Mouse (Mus musculus): ENCODE measurements at regions not wholly inside any gene's neighbourhood (a gene's known extent, or its start where the extent isn't known, plus 50 kb on each side); places are given as distances from the start of the nearest gene placed in this dataset.

DNA sequence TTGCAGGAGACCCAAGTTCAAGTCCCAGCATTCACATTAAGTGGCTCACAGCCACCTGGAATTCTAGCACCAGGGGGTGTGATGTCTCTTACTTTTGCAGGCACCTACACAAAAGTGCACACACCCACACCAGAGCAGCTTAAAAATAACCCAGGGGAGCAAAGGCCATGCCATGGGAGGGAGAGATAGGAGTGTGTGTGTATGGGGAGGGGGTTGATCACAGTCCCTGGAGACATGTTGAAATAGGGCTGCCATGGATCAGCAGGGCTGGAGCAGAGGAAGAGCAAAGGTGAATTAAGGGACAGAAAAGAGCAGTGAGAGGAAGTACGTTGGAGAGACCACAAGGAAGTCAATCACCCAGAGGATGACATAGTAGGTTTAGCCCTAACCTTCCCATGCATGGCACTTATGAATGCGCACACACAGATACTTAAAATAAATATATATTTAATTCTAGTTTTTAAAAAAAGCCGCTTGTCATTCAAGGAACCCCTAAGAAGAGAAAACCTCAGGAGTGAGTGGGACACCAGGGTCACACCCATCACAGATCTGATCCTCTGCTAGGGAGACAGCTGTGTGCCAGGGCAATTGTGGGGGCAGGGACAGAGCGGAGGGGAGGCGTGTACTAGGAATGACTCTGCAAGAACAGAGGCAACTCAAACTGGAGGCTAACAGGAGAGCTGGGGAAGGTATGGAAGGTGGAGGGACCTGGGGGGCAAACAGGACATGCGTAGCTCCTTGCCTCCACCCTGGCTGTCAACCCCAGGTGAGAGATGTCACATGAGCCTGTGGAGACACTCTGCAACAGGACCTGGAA lies 189.5 kb upstream of the Rybp start:
- no peak for DNase-seq (ENCODE audit: low spot score in 2 of 2)

DNA sequence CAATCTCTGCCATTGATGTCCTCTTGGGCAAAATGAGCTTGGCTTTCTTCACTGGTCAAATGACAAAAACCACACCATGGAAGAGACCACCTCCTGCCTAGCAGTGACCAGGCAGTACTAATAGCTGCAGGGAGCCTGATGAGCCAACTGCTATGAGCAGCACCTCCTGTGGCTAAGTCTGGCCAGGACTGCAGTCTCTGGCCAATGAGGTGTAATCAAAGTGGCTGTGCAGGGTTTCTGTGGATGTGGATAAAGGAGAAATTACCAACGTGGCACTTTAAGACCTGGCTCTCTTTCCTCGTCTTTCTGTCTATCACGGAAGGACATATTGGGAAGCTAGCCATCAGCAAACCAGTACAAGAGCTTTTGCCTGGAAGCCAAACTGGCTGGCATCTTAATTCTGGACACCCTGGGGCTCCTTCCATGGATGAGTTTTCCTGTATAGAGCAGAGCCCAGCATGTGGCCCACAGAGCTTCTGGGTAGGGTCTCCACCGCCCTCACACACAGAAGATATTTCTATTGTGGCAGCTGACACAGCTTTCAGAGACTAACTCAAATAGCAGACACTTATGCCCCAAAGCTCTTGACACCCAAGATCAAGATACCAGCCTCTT lies 188.2 kb upstream of the Rybp start:
- no peak for DNase-seq (ENCODE audit: low spot score in 2 of 2)

- no peak for DNase-seq (ENCODE audit: low spot score in 2 of 2)
These were observed 187.0 kb upstream of the Rybp start for GRCm38 (mm10) chr6:100474326-100474725.

DNA sequence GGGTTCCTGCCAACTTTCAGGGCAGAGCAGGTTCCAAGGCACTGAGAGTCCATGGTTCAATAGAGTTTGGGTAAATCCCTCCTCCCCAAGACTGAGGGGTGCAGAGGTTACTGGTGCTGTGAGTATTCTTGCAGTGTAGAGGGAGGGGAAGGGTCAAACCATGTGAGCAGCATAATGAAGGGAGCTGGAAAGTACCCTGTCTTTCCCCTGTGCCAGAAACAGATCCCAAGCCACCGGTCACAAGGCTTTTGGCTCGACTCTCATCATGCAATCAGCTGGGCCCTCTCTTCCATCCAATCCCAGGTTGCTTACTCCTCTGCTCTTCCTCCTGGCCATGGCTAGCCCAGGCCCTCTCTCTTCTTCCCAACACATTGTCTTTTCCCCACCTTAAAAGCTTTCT lies 182.8 kb upstream of the Rybp start:
- DNase-seq (ENCODE audit: low spot score in 2 of 2) = no peak

- DNase-seq (ENCODE audit: low spot score in 2 of 2) = no peak
These were observed 175.5 kb upstream of the Rybp start for GRCm38 (mm10) chr6:100462757-100463156.

- DNase-seq (ENCODE audit: low spot score in 2 of 2) = no peak
These were observed 166.1 kb upstream of the Rybp start for GRCm38 (mm10) chr6:100453401-100453800.

GRCm38 (mm10) chr6:100452097-100453002 lies 165.1 kb upstream of the Rybp start:
- DNase-seq (ENCODE audit: low spot score in 2 of 2) = no peak

DNA sequence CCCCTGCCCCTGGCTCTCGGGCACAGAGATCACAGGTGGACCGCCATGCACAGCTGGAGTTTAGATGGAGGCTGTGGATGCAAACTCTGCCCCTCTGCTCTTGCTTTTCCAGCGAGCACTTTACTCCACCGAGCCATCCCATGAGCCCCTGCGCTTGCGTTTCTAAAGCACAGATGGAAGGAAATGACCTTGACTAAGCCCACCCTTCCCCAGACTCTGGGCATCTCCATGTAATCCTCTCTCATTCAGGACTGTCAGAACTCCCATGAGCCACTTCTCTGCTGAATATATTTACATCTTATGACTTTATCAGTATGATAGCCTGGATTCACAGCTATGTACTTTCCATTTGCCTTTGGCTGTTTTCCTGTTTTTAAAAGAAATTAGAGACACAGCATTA lies 162.8 kb upstream of the Rybp start:
- no peak for DNase-seq (ENCODE audit: low spot score in 2 of 2)

DNA sequence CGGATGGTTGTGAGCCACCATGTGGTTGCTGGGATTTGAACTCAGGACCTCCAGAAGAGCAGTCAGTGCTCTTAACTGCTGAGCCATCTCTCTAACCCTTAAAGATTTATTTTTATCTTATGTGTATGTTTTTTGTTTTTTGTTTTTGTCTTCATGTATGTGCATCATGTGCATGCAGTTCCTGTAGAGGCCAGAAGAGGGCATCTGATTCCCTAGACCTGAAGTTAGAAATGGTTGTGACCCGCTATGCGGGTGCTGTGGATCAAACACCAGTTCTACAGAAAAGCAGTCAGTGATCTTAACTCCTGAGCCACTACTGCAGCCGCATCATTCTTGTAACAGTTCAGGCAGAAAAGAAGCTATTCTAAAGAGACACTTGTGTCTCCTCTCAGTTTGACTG lies 161.8 kb upstream of the Rybp start:
- no peak for DNase-seq (ENCODE audit: low spot score in 2 of 2)

- DNase-seq (ENCODE audit: low spot score in 2 of 2) = no peak
These were observed 159.9 kb upstream of the Rybp start for GRCm38 (mm10) chr6:100447211-100447610.

DNA sequence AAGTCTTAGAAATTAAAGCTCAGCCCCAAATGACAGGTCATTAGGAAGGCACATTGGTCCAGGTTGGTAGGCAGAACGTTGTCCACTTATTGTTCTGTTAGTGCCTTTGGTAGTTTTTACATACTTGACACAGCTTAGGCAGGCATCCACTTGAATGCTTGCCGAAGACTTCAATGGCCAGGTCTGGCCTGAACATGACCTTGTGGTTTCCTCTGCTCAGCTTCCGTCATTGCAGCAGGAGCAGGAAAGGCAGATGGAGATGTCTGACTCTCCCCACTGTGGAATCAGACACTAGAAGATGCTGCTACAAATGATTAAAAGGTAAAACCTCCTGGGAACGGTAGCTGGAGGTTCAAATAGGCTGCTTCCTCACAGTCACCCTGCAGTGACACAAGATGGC lies 159.5 kb upstream of the Rybp start:
- DNase-seq (ENCODE audit: low spot score in 2 of 2) = no peak

DNA sequence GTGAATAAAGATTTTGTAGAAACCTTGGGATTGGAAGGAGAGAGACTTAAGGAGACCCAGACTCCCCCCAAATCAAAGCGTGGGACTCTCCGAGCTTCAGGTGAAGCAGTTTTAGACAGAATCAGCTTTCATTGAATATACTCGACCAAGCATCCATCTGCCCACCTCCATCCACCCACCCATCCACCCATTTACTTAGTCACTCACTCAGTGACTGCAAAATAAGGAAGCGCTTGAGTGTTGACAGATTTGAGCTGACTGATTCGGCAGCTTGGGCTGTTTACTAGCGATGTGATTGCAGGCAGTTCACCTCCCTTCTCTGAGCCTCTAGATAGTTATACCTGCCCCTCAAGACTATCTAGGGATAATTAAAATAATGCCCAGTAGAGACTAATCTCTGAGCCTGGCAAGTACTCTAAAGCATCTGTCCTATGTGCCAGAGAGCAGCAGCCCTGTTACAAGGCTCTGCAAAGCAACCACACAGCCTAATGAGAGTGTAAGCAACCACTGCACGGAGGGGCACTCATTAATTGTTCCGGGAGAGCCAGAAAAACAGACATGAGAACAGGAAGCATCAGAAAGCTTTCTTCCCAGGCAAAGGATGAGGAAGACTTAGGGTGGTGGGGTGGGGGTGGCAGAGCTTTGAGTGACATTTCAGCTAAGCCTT lies 151.9 kb upstream of the Rybp start:
- no peak for DNase-seq (ENCODE audit: low spot score in 2 of 2)

GRCm38 (mm10) chr6:100438511-100438991 lies 151.3 kb upstream of the Rybp start:
- DNase-seq (ENCODE audit: low spot score in 2 of 2) = no peak

- no peak for DNase-seq (ENCODE audit: low spot score in 2 of 2)
These were observed 150.7 kb upstream of the Rybp start for GRCm38 (mm10) chr6:100437980-100438379.

DNA sequence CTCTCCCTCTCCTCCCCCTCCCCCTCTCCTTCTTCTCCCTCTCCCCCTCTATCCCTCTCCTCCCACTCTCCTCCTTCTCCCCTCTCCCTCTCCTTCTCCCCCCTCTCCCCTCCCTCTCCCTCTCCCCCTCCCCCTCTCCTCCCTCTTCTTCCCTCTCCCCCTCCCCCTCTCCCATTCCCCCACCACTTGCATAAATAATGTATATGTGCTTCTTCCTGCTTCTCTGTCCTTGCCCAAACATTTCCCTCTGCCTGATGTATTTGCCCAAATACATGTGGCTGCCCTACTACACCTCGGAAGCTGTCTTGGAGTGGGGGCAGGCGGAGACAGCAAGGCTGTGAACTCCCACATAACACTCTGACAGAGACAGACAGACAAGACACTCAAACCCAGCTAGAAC lies 149.2 kb upstream of the Rybp start:
- no peak for DNase-seq (ENCODE audit: low spot score in 2 of 2)

- no peak for DNase-seq (ENCODE audit: low spot score in 2 of 2)
These were observed 147.9 kb upstream of the Rybp start for GRCm38 (mm10) chr6:100435222-100435621.

DNA sequence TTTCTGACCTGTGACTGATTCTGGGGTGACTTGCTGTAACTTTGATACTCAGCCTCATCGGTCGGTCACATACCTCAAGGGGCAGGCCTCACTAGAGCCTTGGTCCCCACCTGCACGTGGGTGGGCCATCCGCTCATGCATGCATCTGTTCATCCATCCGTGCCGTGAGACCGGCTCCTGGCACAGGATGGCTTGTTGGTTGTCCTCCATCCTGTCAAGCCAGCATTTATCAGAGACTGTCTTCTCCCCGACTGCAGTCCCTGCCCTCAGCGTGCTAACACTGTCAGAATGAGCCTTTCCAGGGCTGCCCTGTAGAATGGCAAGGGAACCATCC lies 146.2 kb upstream of the Rybp start:
- DNase-seq (ENCODE audit: low spot score in 2 of 2) = no peak

DNA sequence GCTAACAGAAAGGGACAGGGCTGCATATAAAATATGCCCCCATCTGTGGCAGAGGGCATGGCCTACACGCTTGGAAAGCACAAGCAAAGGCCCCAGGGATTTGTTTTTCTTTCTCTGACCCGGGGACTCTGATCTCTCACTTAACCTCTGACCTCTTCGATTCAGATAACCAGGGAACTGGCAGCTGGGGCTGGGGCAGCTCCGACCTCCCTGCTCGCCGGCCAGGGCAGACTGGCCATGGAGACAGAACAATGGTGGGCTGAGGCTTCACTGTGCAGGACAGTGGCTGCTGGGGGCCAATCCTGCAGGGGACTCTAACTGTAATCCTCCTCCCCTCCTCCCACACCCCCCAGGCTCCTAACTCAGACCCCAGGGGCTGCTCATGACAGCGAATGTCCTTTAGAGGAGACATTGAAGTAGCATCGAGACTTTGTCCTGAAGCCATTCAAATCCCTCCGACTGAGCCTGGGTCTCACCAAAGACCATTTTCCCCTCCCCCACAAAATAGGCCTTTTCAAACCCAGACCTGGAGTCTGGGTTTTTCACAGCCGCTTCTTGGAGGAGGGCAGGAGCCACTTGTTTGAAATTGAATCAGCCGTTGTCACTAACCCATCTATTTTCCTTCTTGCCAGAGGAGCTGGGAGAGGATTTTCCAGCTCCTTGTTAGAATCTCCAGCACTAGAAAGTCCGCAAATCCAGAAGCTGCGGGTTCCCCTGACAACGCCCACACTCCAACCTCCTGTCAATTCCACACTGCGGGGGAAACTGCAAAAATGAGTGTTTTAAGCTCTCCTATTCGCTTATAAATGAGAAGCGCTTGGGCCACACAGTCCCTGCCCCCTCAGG lies 145.6 kb upstream of the Rybp start:
- no peak for DNase-seq (ENCODE audit: low spot score in 2 of 2)

- DNase-seq (ENCODE audit: low spot score in 2 of 2) = no peak
These were observed 143.0 kb upstream of the Rybp start for GRCm38 (mm10) chr6:100430286-100430685.

GRCm38 (mm10) chr6:100429511-100429910 lies 142.2 kb upstream of the Rybp start:
- no peak for DNase-seq (ENCODE audit: low spot score in 2 of 2)

DNA sequence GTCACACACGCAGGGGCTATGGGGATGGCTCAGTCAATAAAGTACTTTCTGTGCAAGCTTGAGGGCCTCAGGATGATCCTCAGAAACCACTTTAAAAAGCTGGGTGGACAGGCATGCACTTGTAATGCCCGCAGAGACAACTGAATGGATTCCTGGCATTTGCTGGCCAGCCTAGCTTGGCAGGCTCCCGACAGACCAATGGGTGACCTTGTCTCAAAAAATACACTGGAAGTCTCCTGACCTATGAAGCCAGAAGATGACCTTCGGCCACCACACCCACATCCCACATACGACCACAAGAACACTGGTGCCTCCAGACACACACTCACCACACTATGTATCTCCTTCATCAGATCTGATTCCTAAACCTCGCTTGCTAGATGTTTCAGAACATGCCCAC lies 141.5 kb upstream of the Rybp start:
- no peak for DNase-seq (ENCODE audit: low spot score in 2 of 2)

Measured in gastrocnemius, adult 8-10 months (tissue).